Mouse (Mus musculus) kidney, adult 2 months (tissue): Measurements from ENCODE around the gene Ace. TPM values are rescaled to one million over a fixed set of nuclear protein-coding genes. Genes with fewer than 3 reads are reported as not detected.

Experiments used
- DNase-seq: peaks from one replicate; pipeline ENCODE4 v3.0.0; 2021
- H3K27ac ChIP-seq: fragments of 200-500 bp; 2 replicates; pipeline ENCODE4 v1.5.1; 2012; ENCODE audit warnings: low read depth, low read length, control low read depth, inconsistent platforms; ENCODE audit not compliant: insufficient read depth
- H3K27me3 ChIP-seq: fragments of 200-500 bp; replicated peaks from 2 replicates; pipeline ENCODE4 v1.6.1; 2012; ENCODE audit warnings: mild to moderate bottlenecking, moderate library complexity, low read length, inconsistent platforms; ENCODE audit not compliant: control insufficient read depth, insufficient read depth
- H3K36me3 ChIP-seq: fragments of 200-500 bp; 2 replicates; pipeline ENCODE4 v1.6.1; 2012; ENCODE audit warnings: mild to moderate bottlenecking, moderate library complexity, low read length, inconsistent platforms; ENCODE audit not compliant: control insufficient read depth, insufficient read depth
- H3K4me1 ChIP-seq: fragments of 200-500 bp; 2 replicates; pipeline ENCODE4 v1.6.1; 2011; ENCODE audit warnings: low read length; ENCODE audit not compliant: control insufficient read depth, insufficient read depth
- H3K4me3 ChIP-seq: fragments of 200-500 bp; 2 replicates; pipeline ENCODE4 v1.5.1; 2011; ENCODE audit warnings: mild to moderate bottlenecking, low read depth, low read length, control low read depth; ENCODE audit not compliant: insufficient read depth
- CTCF ChIP-seq: fragments of 200-500 bp; conservative IDR thresholded peaks from 2 replicates; pipeline ENCODE4 v1.5.1; 2011; ENCODE audit warnings: low read depth, mild to moderate bottlenecking, control low read depth, low read length, moderate library complexity, mixed read lengths; ENCODE audit not compliant: insufficient read depth, insufficient read length
- POLR2A ChIP-seq: fragments of 200-500 bp; IDR thresholded peaks from one replicate; pipeline ENCODE4 v1.6.1; 2011; ENCODE audit warnings: low read depth, low read length, control low read depth
- WGBS: fragments of 180-500 bp; shearing (Covaris S2); methylation state at CpG from one replicate; pipeline ENCODE4 v1.1.7; 2018; 5-methylcytosine and 5-hydroxymethylcytosine counted together
- polyA plus RNA-seq: library from polyadenylated mRNA; depleted of rRNA; stranded (reverse); fragments of >200 nt; gene quantifications from 2 replicates; pipeline ENCODE4 v1.2.3, GENCODE M21; 2012

Ace gene
- polyA plus RNA-seq, 1 experiment = 68.0 TPM

GRCm38 (mm10) chr11:105936974-105937373 lies 30.8 kb upstream of the Ace start:
- TF ChIP-seq CTCF (no peak), POLR2A (no peak)
- Histone ChIP-seq H3K27ac (no peak overlapping the region), H3K4me1 (no peaks in the 10 kb centered on the region), H3K36me3 (no peaks in the 10 kb centered on the region), H3K4me3 (no peak overlapping the region), H3K27me3 (no peaks in the 10 kb centered on the region)
- no peak for DNase-seq
- WGBS = 84% methylated on average over 3 of the region's 3 CpGs

GRCm38 (mm10) chr11:105938771-105939170 lies 29.0 kb upstream of the Ace start:
- WGBS = 73% methylated on average over 9 of the region's 9 CpGs
- no peak for DNase-seq
- Histone ChIP-seq H3K27ac (no peak overlapping the region), H3K27me3 (no peaks in the 10 kb centered on the region), H3K36me3 (no peaks in the 10 kb centered on the region), H3K4me1 (peaks cover 4% of the 10 kb centered on the region; the same call in 1 of the 2 replicates), H3K4me3 (no peak overlapping the region)
- TF ChIP-seq POLR2A (no peak), CTCF (no peak)

- Histone ChIP-seq H3K36me3 (no peaks in the 10 kb centered on the region), H3K4me3 (no peak overlapping the region), H3K27me3 (no peaks in the 10 kb centered on the region), H3K27ac (no peak overlapping the region), H3K4me1 (peaks cover 8% of the 10 kb centered on the region)
- 72% methylated on average over 8 of the region's 8 CpGs for WGBS
- DNase-seq = no peak
- TF ChIP-seq CTCF (no peak), POLR2A (no peak)
Measured at GRCm38 (mm10) chr11:105941973-105942372, 25.8 kb upstream of the Ace start.

- 4% methylated on average over 47 of the region's 47 CpGs for WGBS
- no peaks in the 10 kb centered on the region for H3K36me3 ChIP-seq
- peak overlapping the region; percentile 66 for H3K4me3 ChIP-seq
- H3K27ac ChIP-seq = peak overlapping the region; percentile 68
- peaks cover 8% of the 10 kb centered on the region for H3K4me1 ChIP-seq
- peak; percentile 60 for DNase-seq
- TF ChIP-seq CTCF (no peak), POLR2A (no peak)
- H3K27me3 ChIP-seq = no peaks in the 10 kb centered on the region
Measured at GRCm38 (mm10) chr11:105943133-105944102, 24.3 kb upstream of the Ace start.

GRCm38 (mm10) chr11:105944126-105944621 lies 23.6 kb upstream of the Ace start:
- H3K27me3 ChIP-seq = no peaks in the 10 kb centered on the region
- H3K4me3 ChIP-seq = peak overlapping the region; percentile 66
- H3K27ac ChIP-seq = peak overlapping the region; percentile 68
- DNase-seq = peak; percentile 92
- WGBS = under 1% methylated on average over 59 of the region's 59 CpGs
- H3K36me3 ChIP-seq = no peaks in the 10 kb centered on the region
- H3K4me1 ChIP-seq = peaks cover 8% of the 10 kb centered on the region
- TF ChIP-seq CTCF = peak; percentile 46
- TF ChIP-seq POLR2A = no peak

- Histone ChIP-seq H3K27me3 (no peaks in the 10 kb centered on the region), H3K4me1 (peaks cover 8% of the 10 kb centered on the region), H3K4me3 (peak overlapping the region; percentile 66), H3K27ac (peak overlapping the region; percentile 59), H3K36me3 (no peaks in the 10 kb centered on the region)
- TF ChIP-seq POLR2A (no peak), CTCF (no peak)
- 58% methylated on average over 16 of the region's 16 CpGs for WGBS
- peak; percentile 78 for DNase-seq
Measured at GRCm38 (mm10) chr11:105944770-105945672, 22.7 kb upstream of the Ace start.

GRCm38 (mm10) chr11:105946694-105947154 lies 21.0 kb upstream of the Ace start:
- no peak overlapping the region for H3K4me3 ChIP-seq
- WGBS = 68% methylated on average over 11 of the region's 11 CpGs
- peaks cover 18% of the 10 kb centered on the region for H3K4me1 ChIP-seq
- H3K27ac ChIP-seq = no peak overlapping the region
- DNase-seq = no peak
- TF ChIP-seq CTCF (no peak), POLR2A (no peak)
- H3K27me3 ChIP-seq = no peaks in the 10 kb centered on the region
- H3K36me3 ChIP-seq = no peaks in the 10 kb centered on the region
